Mouse (Mus musculus) myocyte (in vitro differentiated cells): ENCODE results near the gene Dpyd.

Source experiments
- E2F4 ChIP-seq: IDR thresholded peaks from one replicate; pipeline ENCODE4 v1.6.1; 2011; ENCODE audit warnings: mild to moderate bottlenecking, control low read depth, moderate library complexity; ENCODE audit not compliant: insufficient read depth
- MAX ChIP-seq: IDR thresholded peaks from one replicate; pipeline ENCODE4 v1.6.1; 2011; ENCODE audit warnings: low read depth, mild to moderate bottlenecking, control low read depth
- MYOG ChIP-seq, 3 experiments: IDR thresholded peaks; one replicate each; pipeline ENCODE4 v1.6.1; 2011; ENCODE audit warnings: control low read depth in 2 of 3, low read depth in 2 of 3, mild to moderate bottlenecking in 2 of 3; ENCODE audit not compliant: insufficient read length in 2 of 3, control insufficient read depth in 1 of 3, insufficient read depth in 1 of 3
- POLR2A ChIP-seq: IDR thresholded peaks from one replicate; pipeline ENCODE4 v1.6.1; 2011; ENCODE audit warnings: low read depth, mild to moderate bottlenecking, control low read depth, moderate library complexity; ENCODE audit not compliant: insufficient read length
- POLR2AphosphoS2 ChIP-seq: IDR thresholded peaks from one replicate; pipeline ENCODE4 v1.6.1; 2011; ENCODE audit warnings: low read depth, control low read depth; ENCODE audit not compliant: insufficient read length
- REST ChIP-seq: IDR thresholded peaks from one replicate; pipeline ENCODE4 v1.6.1; 2011; ENCODE audit warnings: mild to moderate bottlenecking, control low read depth, moderate library complexity; ENCODE audit not compliant: insufficient read depth, insufficient read length
- USF1 ChIP-seq: IDR thresholded peaks from one replicate; pipeline ENCODE4 v1.6.1; 2011; ENCODE audit warnings: low read depth, mild to moderate bottlenecking, control low read depth, moderate library complexity

DNA sequence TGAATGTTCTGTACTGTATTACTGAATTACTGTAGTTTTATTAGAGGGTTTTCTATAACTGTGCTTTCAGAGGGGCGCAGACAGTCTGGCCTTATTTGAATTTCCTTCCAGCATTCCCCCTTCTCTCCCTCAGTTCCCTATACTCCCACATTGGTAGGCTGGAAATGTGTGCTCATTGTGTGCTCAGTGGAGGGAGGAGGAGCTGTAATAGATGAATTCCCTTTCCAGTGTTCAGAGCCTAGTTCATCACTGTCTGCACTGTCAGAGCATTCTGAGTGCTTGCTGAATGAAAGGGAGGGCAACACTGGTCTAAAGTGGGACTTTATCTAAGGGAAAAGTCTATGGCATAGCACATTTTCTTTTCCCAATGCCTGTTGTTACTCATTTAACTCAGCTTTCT lies 582.9 kb downstream of the Dpyd start:
- no peak for TF ChIP-seq POLR2AphosphoS2
- no peak for TF ChIP-seq POLR2A
- TF ChIP-seq MAX = no peak
- TF ChIP-seq REST = no peak
- TF ChIP-seq E2F4 = no peak
- TF ChIP-seq USF1 = no peak
- no peak for TF ChIP-seq MYOG (IDR thresholded peaks at IDR 0.05; ENCODE audit: control insufficient read depth in 1 of 3, insufficient read depth in 1 of 3, insufficient read length in 2 of 3, low read depth in 2 of 3)
